Mouse (Mus musculus): ENCODE data around the gene Olfr221.

Gene Olfr221

GRCm38 (mm10) chr14:52019051-52019589 lies 23.1 kb downstream of the Olfr221 start:
- no peak for DNase-seq

DNA sequence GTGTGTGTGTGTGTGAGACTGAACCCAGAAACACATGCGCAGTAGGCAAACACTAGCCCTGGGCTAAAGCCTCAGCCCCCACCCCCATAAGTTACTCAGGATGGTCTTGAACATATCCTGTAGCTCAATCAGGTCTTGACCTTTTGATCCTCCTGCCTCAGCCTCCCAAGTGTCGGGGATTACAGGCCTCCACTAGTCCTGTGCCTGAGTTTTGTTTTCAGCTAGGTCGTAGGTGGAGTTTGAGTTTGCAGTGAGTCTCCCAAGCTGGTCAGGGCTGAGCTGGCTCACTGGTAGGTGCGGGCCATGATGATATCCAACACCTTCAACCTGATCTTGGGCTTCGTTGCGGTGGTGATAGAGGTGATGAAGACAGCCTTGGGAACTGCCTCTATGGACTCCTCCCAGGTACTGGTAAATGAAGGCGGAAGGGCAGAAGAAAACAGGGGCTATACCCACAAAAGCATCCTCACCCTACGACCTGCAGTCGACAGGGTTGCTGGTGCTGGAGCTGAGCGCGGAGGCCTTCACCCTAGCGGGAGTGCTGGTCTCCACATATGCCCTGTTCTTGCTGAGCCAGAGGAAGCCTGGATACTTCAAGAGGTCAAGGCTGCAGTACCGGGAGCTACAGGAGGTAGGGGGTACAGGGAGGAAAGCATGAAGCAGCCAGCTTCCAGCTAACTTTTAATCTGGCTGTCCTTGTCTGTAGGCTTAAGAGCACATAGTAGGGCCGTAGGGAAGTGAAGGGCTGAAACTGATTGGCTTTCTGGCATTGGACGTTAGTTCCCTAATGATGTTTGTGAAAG lies 23.8 kb downstream of the Olfr221 start:
- no peak for DNase-seq

DNA sequence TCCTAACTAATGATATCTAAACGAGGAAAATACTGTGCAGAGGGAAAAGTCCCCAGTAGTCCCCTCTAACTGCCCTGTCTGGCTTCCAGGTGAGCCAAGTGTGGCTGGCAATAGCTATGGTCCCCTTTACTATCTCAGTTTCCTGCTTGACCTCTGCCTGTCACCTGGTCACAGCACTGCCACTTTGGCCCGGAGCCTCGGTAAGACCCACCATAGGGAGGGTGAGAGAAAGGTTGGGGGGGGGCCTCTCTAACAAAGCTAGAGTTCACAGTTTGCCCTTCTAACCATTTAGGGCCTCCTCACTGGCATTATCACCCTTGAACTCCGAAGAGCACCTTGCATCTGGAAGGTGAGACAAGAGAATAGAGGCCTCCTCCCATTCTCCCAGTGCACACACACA lies 24.6 kb downstream of the Olfr221 start:
- DNase-seq: no peak

DNA sequence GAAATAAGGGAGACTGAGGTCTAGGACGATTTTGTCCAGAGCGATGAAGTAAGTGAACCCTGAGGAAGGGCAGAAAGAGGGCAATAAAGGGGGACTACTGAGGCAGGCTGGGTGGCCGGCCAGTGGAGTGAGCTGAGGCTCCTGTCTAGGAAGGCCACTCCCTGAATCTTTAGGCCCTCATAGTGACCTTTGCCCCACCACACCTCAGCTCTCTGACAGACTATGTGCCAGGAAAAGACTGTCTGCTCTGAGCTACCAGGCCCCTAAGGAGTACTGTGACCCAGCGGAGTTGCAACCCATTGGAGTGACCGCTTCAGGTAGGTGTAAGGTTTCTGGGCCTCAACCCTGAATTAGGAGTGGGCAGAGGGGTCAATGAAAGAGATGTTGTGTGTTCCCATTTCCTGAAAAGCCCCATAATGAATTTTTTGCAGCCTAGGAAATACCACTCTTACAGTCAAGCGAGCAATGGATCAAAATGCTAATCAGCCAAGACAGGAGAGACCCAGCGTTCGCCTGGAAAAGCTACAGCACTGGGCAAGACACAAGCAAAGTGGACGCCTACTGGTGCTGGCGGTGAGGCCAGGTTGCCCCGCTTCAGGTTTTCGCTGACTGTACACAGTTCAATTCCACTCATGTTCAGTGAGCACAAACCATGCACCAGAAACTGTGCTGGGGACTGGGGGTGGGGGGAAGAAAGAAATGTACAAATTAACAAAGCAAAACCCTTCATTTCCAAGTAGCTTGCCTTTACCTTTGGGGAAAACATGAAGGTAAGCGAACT lies 25.4 kb downstream of the Olfr221 start:
- peak; percentile 64 for DNase-seq

- no peak for DNase-seq
Measured at GRCm38 (mm10) chr14:52015445-52016100, 26.7 kb downstream of the Olfr221 start, which contains the start of gene Tmem253. TSS of gene Tmem253 (plus strand) at chr14:52015658.

- peak; percentile 52 for DNase-seq
Measured at GRCm38 (mm10) chr14:52014761-52015311, 27.4 kb downstream of the Olfr221 start.

- no peak for DNase-seq
Measured at GRCm38 (mm10) chr14:52014271-52014760, 27.9 kb downstream of the Olfr221 start.

DNA sequence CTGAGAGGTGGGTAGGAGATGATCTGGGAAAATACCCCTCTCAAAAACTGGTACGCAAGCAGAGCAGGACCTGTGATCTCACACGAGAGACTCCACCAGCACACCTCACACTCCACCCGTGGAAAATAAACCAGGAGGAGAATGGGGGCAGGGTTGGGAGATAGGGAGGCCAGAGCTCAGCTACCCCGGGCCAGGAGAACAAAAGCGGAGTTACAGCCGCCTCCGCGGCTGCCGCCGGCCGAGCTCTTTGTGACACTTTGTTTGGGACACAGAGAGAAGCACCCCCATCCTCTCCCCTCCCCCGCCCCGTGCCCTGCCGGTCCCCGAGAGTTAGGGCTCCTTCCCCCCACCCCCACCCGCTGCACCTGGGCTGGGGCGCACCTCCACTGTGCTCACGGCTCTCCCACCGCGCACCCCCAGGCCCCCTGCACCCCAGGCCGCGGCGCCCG lies 28.5 kb downstream of the Olfr221 start:
- DNase-seq: no peak

DNA sequence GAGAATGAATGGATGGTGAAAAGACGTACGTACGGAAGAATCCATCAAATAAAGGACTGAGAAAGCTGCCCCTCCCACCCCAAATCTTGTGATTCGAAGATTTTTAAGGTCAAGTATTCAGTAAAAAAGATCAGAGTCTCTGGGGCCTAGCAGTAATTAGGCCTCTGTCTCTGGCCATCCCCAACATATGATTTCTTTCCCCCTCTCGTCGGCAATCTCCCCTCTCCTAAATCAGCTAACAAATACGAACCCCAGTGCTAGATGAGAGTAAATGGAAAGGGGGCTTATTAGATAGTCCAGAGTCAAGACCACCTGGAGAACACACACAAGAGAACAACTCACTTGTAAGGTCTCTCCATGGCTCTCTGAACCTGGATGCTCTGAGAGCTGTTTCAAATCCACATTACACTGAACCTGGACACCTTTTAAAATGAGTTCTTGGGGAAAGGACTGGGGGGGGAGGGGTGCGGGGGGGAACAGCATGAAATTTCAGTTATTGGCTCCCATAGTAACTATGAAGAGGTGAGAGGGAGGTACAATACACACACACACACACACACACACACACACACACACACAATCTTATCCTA lies 29.1 kb downstream of the Olfr221 start:
- DNase-seq: no peak

- DNase-seq: no peak
Measured at GRCm38 (mm10) chr14:52012553-52012952, 29.7 kb downstream of the Olfr221 start.

- no peak for DNase-seq
Measured at GRCm38 (mm10) chr14:52012085-52012484, 30.2 kb downstream of the Olfr221 start.

DNA sequence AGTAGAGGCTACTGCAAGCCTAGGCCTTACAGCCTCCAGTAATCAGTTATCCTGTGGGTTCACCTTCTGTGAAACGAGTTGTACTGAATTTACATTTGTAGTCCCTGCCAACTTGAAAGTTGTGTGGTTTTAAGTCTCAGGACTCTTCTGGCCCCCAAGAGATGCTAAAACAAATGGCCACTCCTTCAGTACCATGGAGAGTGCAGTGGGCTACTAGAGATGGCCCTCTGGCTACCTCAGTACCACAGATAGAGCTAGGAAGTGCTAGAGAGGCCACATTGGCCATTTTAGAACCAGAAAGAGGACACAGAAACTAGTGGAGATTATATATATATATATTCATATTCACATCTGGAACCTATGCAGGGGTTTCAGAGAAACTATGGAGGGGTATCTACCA lies 30.6 kb downstream of the Olfr221 start:
- DNase-seq: no peak

DNA sequence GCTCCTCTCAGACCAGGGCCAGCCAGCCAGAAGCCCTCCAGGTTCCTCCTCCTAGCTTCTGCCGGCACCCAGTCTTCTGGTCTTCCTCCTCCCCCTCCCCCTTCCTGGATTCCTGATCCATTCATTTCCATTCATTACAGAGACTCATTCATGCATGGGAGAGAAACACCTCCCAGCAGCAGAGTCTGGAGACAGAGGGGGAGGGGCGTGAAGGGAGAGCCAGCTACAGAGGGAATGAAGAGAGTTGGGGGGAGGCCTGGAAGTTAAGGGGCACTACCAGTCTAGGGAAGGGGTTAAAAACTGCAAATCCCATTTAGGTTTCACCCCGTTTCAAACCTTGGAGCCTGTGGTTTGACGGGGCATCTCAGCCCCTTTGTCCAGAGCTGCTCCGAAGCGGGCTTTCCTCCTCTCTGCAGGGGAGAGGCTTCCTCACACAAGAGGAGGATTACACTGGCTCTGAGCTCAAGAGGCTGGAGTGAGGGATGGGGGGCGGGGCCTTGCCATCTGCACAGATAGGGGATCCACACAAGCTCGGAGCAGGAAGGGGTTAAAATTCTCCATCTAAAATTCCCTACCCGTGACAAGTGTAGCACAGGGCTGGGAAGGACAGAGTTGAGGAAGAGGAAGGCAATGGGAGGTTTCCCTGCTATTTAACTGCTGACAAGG lies 31.7 kb downstream of the Olfr221 start:
- peak; percentile 75 for DNase-seq

DNA sequence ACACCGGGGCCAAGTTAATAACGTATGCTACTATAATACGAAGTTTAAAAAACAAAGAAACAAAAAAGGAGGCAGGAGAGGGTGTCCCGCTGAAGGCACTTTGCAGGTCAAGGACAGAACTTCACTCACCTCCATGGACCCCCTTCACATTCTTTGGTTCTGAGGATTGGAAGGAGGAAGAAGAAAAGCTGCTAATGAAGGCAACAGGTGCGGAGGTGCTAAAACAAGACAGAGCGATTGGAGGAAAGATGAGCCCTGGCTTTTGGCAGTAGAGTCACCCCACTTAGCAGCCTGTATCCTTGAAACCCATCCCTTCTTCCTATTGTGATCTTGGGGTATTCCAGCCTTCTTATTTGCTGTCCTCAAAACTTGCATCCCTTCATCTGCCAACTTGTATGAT lies 32.4 kb downstream of the Olfr221 start:
- no peak for DNase-seq

- no peak for DNase-seq
Measured at GRCm38 (mm10) chr14:52009361-52009760, 32.9 kb downstream of the Olfr221 start.

- peak; percentile 86 for DNase-seq
Measured at GRCm38 (mm10) chr14:52008321-52009203, 33.7 kb downstream of the Olfr221 start.

- no peak for DNase-seq
Measured at GRCm38 (mm10) chr14:52006771-52007170, 35.5 kb downstream of the Olfr221 start.

DNA sequence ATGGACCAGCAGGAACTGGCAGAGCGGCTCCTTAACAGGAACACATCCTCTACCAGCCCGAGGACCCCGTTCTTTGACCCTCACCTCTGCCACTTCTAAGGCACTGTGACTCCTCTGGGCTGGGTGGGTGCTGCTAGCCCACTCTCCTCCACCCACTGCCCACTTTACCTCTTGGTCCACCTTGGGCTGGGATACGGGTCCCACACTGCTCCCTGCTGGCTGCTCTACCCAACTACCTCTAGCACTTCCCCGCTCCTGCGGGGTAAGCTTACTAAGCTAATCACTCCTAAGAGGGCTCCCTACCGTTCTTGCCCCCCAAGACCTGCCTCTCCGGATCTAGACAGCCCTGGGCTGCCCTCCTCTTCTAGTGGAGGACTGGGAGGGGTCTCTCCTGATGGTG lies 36.0 kb downstream of the Olfr221 start:
- no peak for DNase-seq

DNA sequence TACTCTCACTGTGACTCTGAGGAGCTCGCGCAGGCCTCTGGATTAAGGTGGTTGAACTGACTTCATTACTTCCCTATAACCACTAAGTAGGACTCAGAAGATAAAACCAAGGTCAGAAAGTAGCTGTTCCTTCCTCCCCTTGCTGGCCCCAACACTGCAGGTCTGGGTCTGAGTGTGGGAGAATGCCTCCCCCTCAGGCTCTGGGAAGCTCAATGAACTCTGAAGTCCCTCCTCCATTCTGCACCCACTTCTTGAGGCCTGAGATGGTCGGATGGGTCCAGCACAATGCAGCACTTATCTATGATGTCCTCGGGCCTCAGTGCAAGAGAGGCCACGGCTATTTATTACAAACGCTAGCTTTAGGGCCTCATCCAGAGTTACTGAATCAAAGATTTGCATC lies 36.6 kb downstream of the Olfr221 start:
- DNase-seq: no peak

- no peak for DNase-seq
Measured at GRCm38 (mm10) chr14:52005141-52005540, 37.1 kb downstream of the Olfr221 start.

All from kidney, adult 11 months (tissue).